Mouse (Mus musculus): ENCODE measurements at regions not wholly inside any gene's neighbourhood (a gene's known extent, or its start where the extent isn't known, plus 50 kb on each side); places are given as distances from the start of the nearest gene placed in this dataset.

DNA sequence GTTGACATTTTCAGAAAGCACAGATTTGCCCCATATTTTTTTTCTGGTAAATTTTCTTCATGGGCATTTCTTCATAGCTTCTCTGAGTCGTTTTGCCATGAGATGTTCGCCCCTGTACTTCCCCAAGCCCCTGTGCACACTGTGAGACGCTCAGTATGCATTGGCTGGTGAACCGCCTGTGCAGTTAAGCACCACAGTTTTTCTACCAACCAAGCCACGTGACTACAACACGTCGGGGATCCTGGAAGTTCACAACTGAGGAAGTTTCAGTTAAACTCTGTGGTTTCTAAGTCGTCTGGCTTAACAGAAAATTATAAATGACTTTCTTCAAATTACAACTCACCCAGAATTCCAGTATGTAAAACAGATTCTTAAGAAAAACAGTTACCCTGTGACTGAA lies 91.7 kb upstream of the Tmem215 start:
- TF ChIP-seq MAX (IDR thresholded peaks at IDR 0.05; ENCODE audit: low read length): no peak
- no peak for TF ChIP-seq CTCF (conservative IDR thresholded peaks at IDR 0.05 in 1 of 2, IDR thresholded peaks at IDR 0.05 in 1 of 2; ENCODE audit: low read depth in 2 of 2, low read length in 2 of 2)
- no peak for TF ChIP-seq ZKSCAN1 (IDR thresholded peaks at IDR 0.05; ENCODE audit: borderline replicate concordance, low read depth, low read length)
- TF ChIP-seq CHD1 (IDR thresholded peaks at IDR 0.05; ENCODE audit: low read depth, low read length): no peak
- no peak for TF ChIP-seq TCF12 (IDR thresholded peaks at IDR 0.05; ENCODE audit: low read depth, low read length)
- no peak for TF ChIP-seq GABPA (IDR thresholded peaks at IDR 0.05; ENCODE audit: insufficient replicate concordance, low read depth, low read length)
- no peak for TF ChIP-seq EP300 (IDR thresholded peaks at IDR 0.05; ENCODE audit: low read length)
- no peak for TF ChIP-seq ZMIZ1 (IDR thresholded peaks at IDR 0.05; ENCODE audit: low read depth, low read length)
- no peak for TF ChIP-seq POLR2A (IDR thresholded peaks at IDR 0.05; ENCODE audit: low read depth, low read length)
- no peak for TF ChIP-seq SIN3A (IDR thresholded peaks at IDR 0.05; ENCODE audit: low read length)
- no peak for TF ChIP-seq E2F4 (IDR thresholded peaks at IDR 0.05; ENCODE audit: insufficient replicate concordance, low read depth, low read length)
